Mouse (Mus musculus): ENCODE data around the gene Tchh.

DNA sequence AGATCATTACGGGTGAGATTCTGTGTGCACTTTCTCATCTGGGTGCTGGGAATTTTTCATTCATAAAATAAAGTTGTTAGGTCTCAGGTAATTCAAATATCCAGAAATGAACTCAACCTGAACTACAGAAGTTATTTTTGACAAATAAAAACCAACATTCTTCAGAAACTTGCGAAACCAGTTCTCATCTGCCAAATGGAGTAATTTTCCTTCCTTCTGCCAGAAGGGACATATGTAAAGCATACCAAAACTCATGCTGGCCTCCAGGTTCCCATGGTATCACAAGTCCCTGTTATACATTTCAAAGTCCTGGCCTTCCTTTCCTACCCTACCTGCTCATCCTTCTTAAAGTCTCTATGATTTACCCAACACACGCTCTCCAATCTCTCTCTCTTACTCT, 38.2 kb upstream of the Tchh start:
- TF ChIP-seq CTCF (IDR thresholded peaks at IDR 0.05; ENCODE audit: extremely low read depth, insufficient read depth, insufficient read length, insufficient replicate concordance) (no peak), POLR2A (IDR thresholded peaks at IDR 0.05; ENCODE audit: low read depth, low read length) (no peak)
